Mouse (Mus musculus) hindbrain, embryonic 11.5 days (tissue): ENCODE measurements around the gene Cpne9. TPM values are rescaled to one million over a fixed set of nuclear protein-coding genes. Genes with fewer than 3 reads are reported as not detected.

Experiments used
- ATAC-seq: fragments of 200-750 bp; cut with Nextera tagmentation; 2 replicates; pipeline ENCODE4 v1.8.0; 2017; ENCODE audit warnings: mild to moderate bottlenecking, moderate TSS enrichment, moderate library complexity; ENCODE audit not compliant: low FRiP score
- DNase-seq: peaks from one replicate; pipeline ENCODE4 v3.0.0-alpha.2; 2015; ENCODE audit warnings: low spot score
- H3K27ac ChIP-seq: fragments of 300-500 bp; sonication (generic); 2 replicates; pipeline ENCODE4 v1.5.1; 2014; ENCODE audit warnings: mild to moderate bottlenecking, low read depth, low read length
- H3K27me3 ChIP-seq: fragments of 300-500 bp; sonication (generic); 2 replicates; pipeline ENCODE4 v1.6.1; 2014; ENCODE audit warnings: mild to moderate bottlenecking, low read length, moderate library complexity, mixed read lengths; ENCODE audit not compliant: control insufficient read depth, insufficient read depth
- H3K36me3 ChIP-seq: fragments of 300-500 bp; sonication (generic); 2 replicates; pipeline ENCODE4 v1.6.1; 2014; ENCODE audit warnings: mild to moderate bottlenecking, low read length, moderate library complexity, mixed read lengths; ENCODE audit not compliant: control insufficient read depth, insufficient read depth
- H3K4me1 ChIP-seq: fragments of 300-500 bp; sonication (generic); replicated peaks from 2 replicates; pipeline ENCODE4 v1.6.1; 2014; ENCODE audit warnings: low read length, mixed read lengths; ENCODE audit not compliant: control insufficient read depth, insufficient read depth
- H3K4me2 ChIP-seq: fragments of 300-500 bp; sonication (generic); replicated peaks from 2 replicates; pipeline ENCODE4 v1.6.1; 2014; ENCODE audit warnings: mild to moderate bottlenecking, low read depth, low read length
- H3K4me3 ChIP-seq: fragments of 300-500 bp; sonication (generic); 2 replicates; pipeline ENCODE4 v1.5.1; 2014; ENCODE audit warnings: low read depth, low read length
- H3K9ac ChIP-seq: fragments of 300-500 bp; sonication (generic); 2 replicates; pipeline ENCODE4 v1.6.1; 2014; ENCODE audit warnings: low read depth, low read length
- H3K9me3 ChIP-seq: fragments of 300-500 bp; sonication (generic); 2 replicates; pipeline ENCODE4 v1.6.1; 2016; ENCODE audit warnings: low read length; ENCODE audit not compliant: control insufficient read depth
- WGBS: fragments of 180-500 bp; shearing (Covaris S2); extraction: QIAGEN DNeasy Blood & Tissue Kit; methylation state at CpG from one replicate; pipeline ENCODE4 v1.1.7; 2014; 5-methylcytosine and 5-hydroxymethylcytosine counted together
- polyA plus RNA-seq: library from polyadenylated mRNA; unstranded; fragments of >200 nt; fragmentation: Nextera tagmentation; extraction: Ambion mirVana; gene quantifications from 2 replicates; pipeline ENCODE4 v1.2.1, GENCODE M21; 2014

Cpne9 gene
- polyA plus RNA-seq, 1 experiment from 2014 or later: 0.29 TPM

DNA sequence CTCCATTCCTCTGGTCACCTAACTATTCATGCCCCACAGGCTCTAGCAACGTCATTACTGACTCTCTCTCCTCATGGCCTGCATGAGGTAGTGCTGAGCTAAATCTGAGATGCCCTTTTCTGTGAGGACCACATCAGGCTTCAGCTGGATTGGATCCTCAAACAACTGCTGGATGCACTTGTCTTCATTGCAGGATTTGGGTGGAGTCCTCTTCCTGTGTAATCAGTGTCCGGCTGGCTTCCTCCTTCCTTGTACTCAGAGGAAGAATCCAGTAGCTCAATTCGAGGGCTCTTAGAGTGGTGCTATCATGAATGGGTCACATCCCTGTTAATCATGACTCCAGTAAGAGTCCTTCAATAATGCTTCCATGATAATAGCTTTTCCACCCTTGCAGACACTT, 71.6 kb downstream of the Cpne9 start:
- Histone ChIP-seq H3K27me3 (no peaks in the 10 kb centered on the region), H3K9me3 (no peaks in the 10 kb centered on the region), H3K4me1 (no peaks in the 10 kb centered on the region), H3K4me2 (no peak overlapping the region), H3K4me3 (no peak overlapping the region), H3K36me3 (no peaks in the 10 kb centered on the region), H3K27ac (no peak overlapping the region), H3K9ac (no peak overlapping the region)
- ATAC-seq: no peak
- WGBS: 83% methylated on average over 3 of the region's 3 CpGs
- DNase-seq: no peak

Other genes with a start within 250 kb of the Cpne9 start
- 57.4 and 58.0 TPM in 2 replicates for gene Thumpd3, start 236.1 kb upstream of the Cpne9 start, polyA plus RNA-seq
- 74.7 and 91.1 TPM in 2 replicates for gene Setd5, start 204.9 kb upstream of the Cpne9 start, polyA plus RNA-seq
- gene Lhfpl4, start 86.9 kb upstream of the Cpne9 start, polyA plus RNA-seq: 7.0 and 7.9 TPM in 2 replicates
- 44.7 and 46.8 TPM in 2 replicates for gene Mtmr14, start 44.5 kb upstream of the Cpne9 start, polyA plus RNA-seq
- 19.4 and 22.0 TPM in 2 replicates for gene Brpf1, start 24.8 kb downstream of the Cpne9 start, polyA plus RNA-seq
- 10.5 and 10.6 TPM in 2 replicates for gene Ogg1, start 44.7 kb downstream of the Cpne9 start, polyA plus RNA-seq
- gene Camk1, start 61.7 kb downstream of the Cpne9 start, polyA plus RNA-seq: 56.3 and 57.7 TPM in 2 replicates
- gene Tada3, start 95.6 kb downstream of the Cpne9 start, polyA plus RNA-seq: 56.3 and 60.2 TPM in 2 replicates
- 208 and 210 TPM in 2 replicates for gene Arpc4, start 95.8 kb downstream of the Cpne9 start, polyA plus RNA-seq
- 4.1 and 4.2 TPM in 2 replicates for gene Ttll3, start 107.0 kb downstream of the Cpne9 start, polyA plus RNA-seq
- 23.0 and 26.3 TPM in 2 replicates for gene Rpusd3, start 137.0 kb downstream of the Cpne9 start, polyA plus RNA-seq
- not detected in 2 replicates for gene Cidec, start 153.5 kb downstream of the Cpne9 start, polyA plus RNA-seq
- gene Jagn1, start 160.3 kb downstream of the Cpne9 start, polyA plus RNA-seq: 75.1 and 79.7 TPM in 2 replicates
- 0.77 and 0.88 TPM in 2 replicates for gene Il17re, start 176.2 kb downstream of the Cpne9 start, polyA plus RNA-seq
- 2.7 and 3.2 TPM in 2 replicates for gene Il17rc, start 189.1 kb downstream of the Cpne9 start, polyA plus RNA-seq
- gene Creld1, start 201.0 kb downstream of the Cpne9 start, polyA plus RNA-seq: 29.6 and 32.6 TPM in 2 replicates
- gene Prrt3, start 219.6 kb downstream of the Cpne9 start, polyA plus RNA-seq: 0.73 and 0.77 TPM in 2 replicates
- 90.5 and 90.7 TPM in 2 replicates for gene Emc3, start 249.3 kb downstream of the Cpne9 start, polyA plus RNA-seq
- 10.8 and 14.3 TPM in 2 replicates for gene Fancd2, start 249.4 kb downstream of the Cpne9 start, polyA plus RNA-seq